Mouse (Mus musculus) ES-Bruce4 (cell line): ENCODE results near the gene Slc2a6. TPM values are rescaled to one million over a fixed set of nuclear protein-coding genes. Genes with fewer than 3 reads are reported as not detected.

Experiments
- H3K27ac ChIP-seq: 2 replicates; pipeline ENCODE4 v1.5.1; 2012; ENCODE audit warnings: low read length, inconsistent platforms; ENCODE audit not compliant: insufficient read depth
- H3K27me3 ChIP-seq: 2 replicates; pipeline ENCODE4 v1.6.1; 2012; ENCODE audit warnings: mild to moderate bottlenecking, low read length, inconsistent platforms; ENCODE audit not compliant: control insufficient read depth, poor library complexity, insufficient read depth, severe bottlenecking
- H3K36me3 ChIP-seq: 2 replicates; pipeline ENCODE4 v1.6.1; 2012; ENCODE audit warnings: inconsistent platforms, mild to moderate bottlenecking, low read length, moderate library complexity; ENCODE audit not compliant: control insufficient read depth, poor library complexity, insufficient read depth, severe bottlenecking
- H3K4me1 ChIP-seq: one replicate; pipeline ENCODE4 v1.8.1; 2011; ENCODE audit warnings: low read length; ENCODE audit not compliant: control insufficient read depth, insufficient read depth
- H3K4me3 ChIP-seq: 2 replicates; pipeline ENCODE4 v1.5.1; 2011; ENCODE audit warnings: low read depth, mild to moderate bottlenecking, low read length
- H3K9ac ChIP-seq: 2 replicates; pipeline ENCODE4 v1.6.1; 2012; ENCODE audit warnings: low read depth, mild to moderate bottlenecking, inconsistent platforms; ENCODE audit not compliant: poor library complexity, severe bottlenecking
- H3K9me3 ChIP-seq: replicated peaks from 2 replicates; pipeline ENCODE4 v1.6.1; 2012; ENCODE audit warnings: mild to moderate bottlenecking, low read length, inconsistent platforms; ENCODE audit not compliant: control insufficient read depth, poor library complexity, insufficient read depth, severe bottlenecking
- CTCF ChIP-seq: IDR thresholded peaks from one replicate; pipeline ENCODE4 v1.8.1; 2011; ENCODE audit warnings: low read depth, low read length
- EP300 ChIP-seq: IDR thresholded peaks from 2 replicates; pipeline ENCODE4 v1.6.1; 2011; ENCODE audit warnings: low read depth, low read length; ENCODE audit not compliant: insufficient read depth
- POLR2A ChIP-seq: IDR thresholded peaks from one replicate; pipeline ENCODE4 v1.8.1; 2011; ENCODE audit warnings: low read length; ENCODE audit not compliant: insufficient read depth
- polyA plus RNA-seq: library from polyadenylated mRNA; stranded (reverse); fragments of >200 nt; gene quantifications from 2 replicates; pipeline ENCODE4 v1.2.4, GENCODE M21; 2011; ENCODE audit warnings: low read depth; ENCODE audit not compliant: missing spikeins, insufficient read depth, insufficient read length

Gene Slc2a6
- polyA plus RNA-seq, 1 experiment, result 3.9 TPM

GRCm38 (mm10) chr2:26973960-26974359 lies 53.8 kb downstream of the Slc2a6 start:
- Histone ChIP-seq H3K27ac (no peak overlapping the region), H3K9ac (no peak overlapping the region), H3K9me3 (no peaks in the 10 kb centered on the region), H3K4me3 (no peak overlapping the region), H3K36me3 (no peaks in the 10 kb centered on the region), H3K27me3 (no peaks in the 10 kb centered on the region), H3K4me1 (no peaks in the 10 kb centered on the region)
- no peak for TF ChIP-seq CTCF
- no peak for TF ChIP-seq EP300
- no peak for TF ChIP-seq POLR2A

- H3K9me3 ChIP-seq, result no peaks in the 10 kb centered on the region
- H3K4me1 ChIP-seq, result no peaks in the 10 kb centered on the region
- no peak for TF ChIP-seq POLR2A
- no peak for TF ChIP-seq EP300
- TF ChIP-seq CTCF, result no peak
- no peaks in the 10 kb centered on the region for H3K27me3 ChIP-seq
- H3K9ac ChIP-seq, result no peak within 1 kb of the TSS
- H3K4me3 ChIP-seq, result no peak within 1 kb of the TSS
- no peaks in the 10 kb centered on the region for H3K36me3 ChIP-seq
- no peak within 1 kb of the TSS for H3K27ac ChIP-seq
Observed at GRCm38 (mm10) chr2:26973116-26973515, 54.7 kb downstream of the Slc2a6 start, which contains the start of gene Adamts13. Gene Adamts13 (plus strand): TSS chr2:26973416.

Other genes starting within 250 kb of the Slc2a6 start
- gene Abo, start 163.0 kb downstream of the Slc2a6 start, polyA plus RNA-seq, result not detected in 2 replicates
- gene Surf6, start 125.1 kb downstream of the Slc2a6 start, polyA plus RNA-seq, result 48.3 and 48.5 TPM in 2 replicates
- 11.1 and 12.6 TPM in 2 replicates for gene Med22, start 117.3 kb downstream of the Slc2a6 start, polyA plus RNA-seq
- 717 and 722 TPM in 2 replicates for gene Rpl7a, start 117.2 kb downstream of the Slc2a6 start, polyA plus RNA-seq
- 47.7 and 62.5 TPM in 2 replicates for gene Surf2, start 111.6 kb downstream of the Slc2a6 start, polyA plus RNA-seq
- gene Surf1, start 111.5 kb downstream of the Slc2a6 start, polyA plus RNA-seq, result 40.6 and 41.1 TPM in 2 replicates
- 109 and 122 TPM in 2 replicates for gene Surf4, start 94.1 kb downstream of the Slc2a6 start, polyA plus RNA-seq
- gene Stkld1, start 94.0 kb downstream of the Slc2a6 start, polyA plus RNA-seq, result not detected in 2 replicates
- 58.6 and 62.4 TPM in 2 replicates for gene Rexo4, start 63.6 kb downstream of the Slc2a6 start, polyA plus RNA-seq
- gene Adamts13, start 54.6 kb downstream of the Slc2a6 start, polyA plus RNA-seq, result not detected in 2 replicates
- 17.5 and 17.8 TPM in 2 replicates for gene Cacfd1, start 18.1 kb downstream of the Slc2a6 start, polyA plus RNA-seq
- gene Mymk, start 44.2 kb upstream of the Slc2a6 start, polyA plus RNA-seq, result not detected in 2 replicates
- not detected in 2 replicates for gene Adamtsl2, start 51.4 kb upstream of the Slc2a6 start, polyA plus RNA-seq
- gene Fam163b, start 114.5 kb upstream of the Slc2a6 start, polyA plus RNA-seq, result 0.52 and 0.67 TPM in 2 replicates
- gene Dbh, start 137.2 kb upstream of the Slc2a6 start, polyA plus RNA-seq, result not detected in 2 replicates
- not detected in 2 replicates for gene Sardh, start 220.3 kb upstream of the Slc2a6 start, polyA plus RNA-seq